Mouse (Mus musculus): ENCODE measurements at regions not wholly inside any gene's neighbourhood (a gene's known extent, or its start where the extent isn't known, plus 50 kb on each side); places are given as distances from the start of the nearest gene placed in this dataset.

DNA sequence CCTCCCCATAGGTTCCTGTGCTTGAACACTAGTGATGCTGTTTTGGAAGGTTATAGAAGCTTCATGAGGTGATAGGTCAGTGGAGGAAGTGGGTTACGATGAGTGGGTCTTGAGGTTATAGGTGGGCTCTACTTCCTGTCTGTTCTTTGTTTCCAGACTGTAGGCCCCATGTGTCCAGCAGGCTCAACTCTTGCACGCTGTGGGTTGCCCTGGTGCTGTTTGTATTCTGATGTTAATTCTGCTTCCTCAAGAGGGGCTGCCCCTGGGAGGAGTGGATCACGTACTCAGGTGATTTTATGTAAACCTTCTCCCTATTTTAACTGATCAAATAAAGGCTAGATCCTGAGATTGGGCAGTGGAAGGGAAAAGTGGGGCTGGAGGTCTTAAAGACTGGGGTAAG lies 60.4 kb upstream of the Rap1gds1 start:
- no peak for DNase-seq (ENCODE audit: low read depth)

DNA sequence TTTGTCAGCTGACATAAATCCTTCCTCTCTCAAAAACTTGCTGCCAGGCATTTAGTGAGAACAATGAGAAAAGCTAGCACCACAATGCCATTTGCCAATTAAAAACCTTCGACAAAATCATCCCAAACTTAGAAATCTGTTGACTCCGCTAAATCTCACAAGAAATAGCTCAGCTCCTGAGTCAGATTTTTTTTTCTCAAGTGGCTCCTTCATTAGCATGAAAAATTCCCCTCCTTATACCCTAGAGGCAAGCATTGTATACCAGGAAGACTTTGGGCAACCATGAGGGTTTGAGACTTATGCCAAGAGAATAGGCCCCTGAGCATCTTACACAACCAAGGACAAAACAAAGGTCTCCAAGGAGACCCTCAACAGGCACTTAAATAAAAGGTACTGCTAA lies 61.0 kb upstream of the Rap1gds1 start:
- no peak for DNase-seq (ENCODE audit: low read depth)

DNA sequence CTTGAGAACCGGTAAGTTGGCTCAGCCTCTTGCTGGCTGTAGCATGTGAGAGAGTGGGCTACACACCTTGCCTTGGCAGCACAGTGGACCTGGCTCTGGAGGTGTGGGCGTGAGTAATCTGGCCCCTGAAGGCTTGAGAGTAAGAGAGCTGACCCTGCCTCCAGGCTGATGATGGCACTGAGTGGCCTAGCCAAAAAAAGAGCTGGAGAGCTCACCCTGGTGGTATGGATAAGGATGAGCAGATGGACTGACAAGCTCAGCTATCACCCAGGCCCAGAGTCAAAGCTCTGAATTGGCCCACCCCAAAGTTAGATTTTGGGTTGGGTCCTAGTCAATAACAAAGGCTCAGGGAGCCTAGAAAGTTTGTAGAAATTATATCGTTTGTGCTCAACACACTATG lies 52.8 kb upstream of the Stpg2 start:
- peak; percentile 41 for DNase-seq (ENCODE audit: low read depth)

- DNase-seq (ENCODE audit: low read depth): peak; percentile 7
These were observed 51.2 kb upstream of the Stpg2 start for GRCm38 (mm10) chr3:139154294-139154693.
